Mouse (Mus musculus) embryonic fibroblast, embryonic 13.5 days (primary cell): ENCODE data around the gene Slc25a17.

Source experiments
- CTCF ChIP-seq: IDR thresholded peaks from 2 replicates; pipeline ENCODE4 v1.5.1; 2011; ENCODE audit warnings: mild to moderate bottlenecking, control low read depth, low read length, moderate library complexity, borderline replicate concordance; ENCODE audit not compliant: insufficient read depth
- POLR2A ChIP-seq: IDR thresholded peaks from 2 replicates; pipeline ENCODE4 v1.6.1; 2011; ENCODE audit warnings: low read depth, mild to moderate bottlenecking, control low read depth, low read length, moderate library complexity

- no peak for TF ChIP-seq CTCF
- no peak for TF ChIP-seq POLR2A
These were observed 21.5 kb downstream of the Slc25a17 start for GRCm38 (mm10) chr15:81339158-81339557.
